Mouse (Mus musculus): Measurements from ENCODE around the gene Ap4e1. TPM values are rescaled to one million over a fixed set of nuclear protein-coding genes. Genes with fewer than 3 reads are reported as not detected.
"Not testable (repeated sequence)": the region's sequence is repeated elsewhere in the genome, so short reads cannot be mapped to it uniquely, and the experiment has no call there.

Gene Ap4e1
- polyA plus RNA-seq, 1 experiment from 2014 or later, result 11.2 TPM

DNA sequence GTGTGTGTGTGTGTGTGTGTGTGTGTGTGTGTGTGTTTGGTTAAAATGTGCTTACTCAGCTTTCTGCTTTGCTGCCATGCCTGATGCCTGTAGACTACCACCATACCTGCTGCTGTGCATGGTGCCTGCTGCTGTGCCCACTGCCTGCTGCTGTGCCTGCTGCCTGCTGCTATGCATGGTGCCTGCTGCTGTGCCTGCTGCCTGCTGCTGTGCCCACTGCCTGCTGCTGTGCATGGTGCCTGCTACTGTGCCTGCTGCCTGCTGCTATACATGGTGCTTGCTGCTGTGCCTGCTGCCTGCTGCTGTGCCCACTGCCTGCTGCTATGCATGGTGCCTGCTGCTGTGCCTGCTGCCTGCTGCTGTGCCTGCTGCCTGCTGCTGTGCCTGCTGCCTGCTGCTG lies 81.6 kb downstream of the Ap4e1 start:
- H3K4me1 ChIP-seq (replicated peaks; ENCODE audit: control insufficient read depth, insufficient read depth, low read length); ATAC-seq; H3K27ac ChIP-seq (ENCODE audit: low read length); H3K27me3 ChIP-seq (replicated peaks; ENCODE audit: control insufficient read depth, insufficient read depth, low read length); H3K4me3 ChIP-seq (replicated peaks; ENCODE audit: low read length); H3K9me3 ChIP-seq (ENCODE audit: control insufficient read depth, low read length); H3K9ac ChIP-seq (replicated peaks; ENCODE audit: low read depth, low read length); H3K4me2 ChIP-seq (ENCODE audit: low read length); H3K36me3 ChIP-seq (ENCODE audit: control insufficient read depth, insufficient read depth): not testable (repeated sequence)

GRCm38 (mm10) chr2:127092000-127092399 lies 83.5 kb downstream of the Ap4e1 start:
- Histone ChIP-seq H3K9ac (replicated peaks; ENCODE audit: low read depth, low read length) (no peak overlapping the region), H3K4me1 (replicated peaks; ENCODE audit: control insufficient read depth, insufficient read depth, low read length) (no peaks in the 10 kb centered on the region), H3K36me3 (ENCODE audit: control insufficient read depth, insufficient read depth) (0 out of 2 replicates have a peak, but pooled peaks cover under 1% of the 10 kb centered on the region), H3K27ac (ENCODE audit: low read length) (no peak overlapping the region), H3K9me3 (ENCODE audit: control insufficient read depth, low read length) (no peaks in the 10 kb centered on the region), H3K4me3 (replicated peaks; ENCODE audit: low read length) (no peak overlapping the region), H3K27me3 (replicated peaks; ENCODE audit: control insufficient read depth, insufficient read depth, low read length) (no peaks in the 10 kb centered on the region), H3K4me2 (ENCODE audit: low read length) (no peak overlapping the region)
- no peak for ATAC-seq
- 77% methylated on average over 8 of the region's 8 CpGs for WGBS

GRCm38 (mm10) chr2:127108986-127109385 lies 100.5 kb downstream of the Ap4e1 start:
- H3K4me1 ChIP-seq (replicated peaks; ENCODE audit: control insufficient read depth, insufficient read depth, low read length), result no peaks in the 10 kb centered on the region
- no peaks in the 10 kb centered on the region for H3K27me3 ChIP-seq (replicated peaks; ENCODE audit: control insufficient read depth, insufficient read depth, low read length)
- H3K36me3 ChIP-seq (ENCODE audit: control insufficient read depth, insufficient read depth), result peaks cover 3% of the 10 kb centered on the region
- no peak for ATAC-seq
- no peaks in the 10 kb centered on the region for H3K9me3 ChIP-seq (ENCODE audit: control insufficient read depth, low read length)
- 92% methylated on average over 4 of the region's 4 CpGs for WGBS
- no peak overlapping the region for H3K9ac ChIP-seq (replicated peaks; ENCODE audit: low read depth, low read length)
- H3K4me3 ChIP-seq (replicated peaks; ENCODE audit: low read length), result no peak overlapping the region
- no peak overlapping the region for H3K4me2 ChIP-seq (ENCODE audit: low read length)
- no peak overlapping the region for H3K27ac ChIP-seq (ENCODE audit: low read length)

Small RNA genes within 50 kb of the gene (microRNA-seq; reads per million reads assigned to microRNA genes)
- not detected for gene Gm24081

Other genes starting within 250 kb of the Ap4e1 start
- gene Usp50, start 225.2 kb upstream of the Ap4e1 start, polyA plus RNA-seq (2015; fragmentation: Nextera tagmentation; extraction: Ambion mirVana), result 1.9 and 2.2 TPM in 2 replicates
- 37.7 and 45.0 TPM in 2 replicates for gene Trpm7, start 132.5 kb upstream of the Ap4e1 start, polyA plus RNA-seq (2015; fragmentation: Nextera tagmentation; extraction: Ambion mirVana)
- gene Sppl2a, start 75.5 kb upstream of the Ap4e1 start, polyA plus RNA-seq (2015; fragmentation: Nextera tagmentation; extraction: Ambion mirVana), result 50.4 and 53.9 TPM in 2 replicates
- 30.6 and 31.0 TPM in 2 replicates for gene Blvra, start 61.9 kb downstream of the Ap4e1 start, polyA plus RNA-seq (2015; fragmentation: Nextera tagmentation; extraction: Ambion mirVana)
- 33.5 and 40.8 TPM in 2 replicates for gene Ncaph, start 125.2 kb downstream of the Ap4e1 start, polyA plus RNA-seq (2015; fragmentation: Nextera tagmentation; extraction: Ambion mirVana)
- 16.5 and 19.1 TPM in 2 replicates for gene Itpripl1, start 134.7 kb downstream of the Ap4e1 start, polyA plus RNA-seq (2015; fragmentation: Nextera tagmentation; extraction: Ambion mirVana)
- 0.98 and 1.3 TPM in 2 replicates for gene 1810024B03Rik, start 199.6 kb downstream of the Ap4e1 start, polyA plus RNA-seq (2015; fragmentation: Nextera tagmentation; extraction: Ambion mirVana)
- gene Snrnp200, start 199.7 kb downstream of the Ap4e1 start, polyA plus RNA-seq (2015; fragmentation: Nextera tagmentation; extraction: Ambion mirVana), result 64.0 and 64.6 TPM in 2 replicates
- gene Ciao1, start 239.1 kb downstream of the Ap4e1 start, polyA plus RNA-seq (2015; fragmentation: Nextera tagmentation; extraction: Ambion mirVana), result 67.0 and 69.3 TPM in 2 replicates
- 49.0 and 50.1 TPM in 2 replicates for gene Tmem127, start 239.2 kb downstream of the Ap4e1 start, polyA plus RNA-seq (2015; fragmentation: Nextera tagmentation; extraction: Ambion mirVana)

All from forebrain, embryonic 16.5 days (tissue).